Mouse (Mus musculus) intestine, embryonic 16.5 days (tissue): ENCODE results near the gene Rex1bd. TPM values are rescaled to one million over a fixed set of nuclear protein-coding genes. Genes with fewer than 3 reads are reported as not detected.

Experiments used
- ATAC-seq: fragments of 200-750 bp; cut with Nextera tagmentation; 2 replicates; pipeline ENCODE4 v1.8.0; 2017; ENCODE audit warnings: moderate TSS enrichment, moderate library complexity
- H3K27ac ChIP-seq: fragments of 300-500 bp; sonication (generic); 2 replicates; pipeline ENCODE4 v1.5.1; 2014; ENCODE audit warnings: mild to moderate bottlenecking, low read length
- H3K27me3 ChIP-seq: fragments of 300-500 bp; sonication (generic); replicated peaks from 2 replicates; pipeline ENCODE4 v1.6.1; 2014; ENCODE audit warnings: low read length, control low read depth, mixed read lengths; ENCODE audit not compliant: control insufficient read depth, insufficient read depth
- H3K36me3 ChIP-seq: fragments of 300-500 bp; sonication (generic); 2 replicates; pipeline ENCODE4 v1.6.1; 2014; ENCODE audit warnings: low read length, control low read depth; ENCODE audit not compliant: control insufficient read depth, insufficient read depth
- H3K4me1 ChIP-seq: fragments of 300-500 bp; sonication (generic); 2 replicates; pipeline ENCODE4 v1.6.1; 2014; ENCODE audit warnings: low read length, control low read depth, mixed read lengths; ENCODE audit not compliant: control insufficient read depth, insufficient read depth
- H3K4me2 ChIP-seq: fragments of 300-500 bp; sonication (generic); 2 replicates; pipeline ENCODE4 v1.6.1; 2014; ENCODE audit warnings: low read depth, low read length, control low read depth
- H3K4me3 ChIP-seq: fragments of 300-500 bp; sonication (generic); 2 replicates; pipeline ENCODE4 v1.5.1; 2014; ENCODE audit warnings: mild to moderate bottlenecking, low read length
- H3K9ac ChIP-seq: fragments of 300-500 bp; sonication (generic); 2 replicates; pipeline ENCODE4 v1.6.1; 2014; ENCODE audit warnings: low read depth, low read length
- H3K9me3 ChIP-seq: fragments of 300-500 bp; sonication (generic); 2 replicates; pipeline ENCODE4 v1.6.1; 2016; ENCODE audit warnings: low read length, control low read depth; ENCODE audit not compliant: control insufficient read depth
- WGBS: fragments of 180-500 bp; shearing (Covaris S2); extraction: QIAGEN DNeasy Blood & Tissue Kit; methylation state at CpG from one replicate; pipeline ENCODE4 v1.1.7; 2014; 5-methylcytosine and 5-hydroxymethylcytosine counted together
- polyA plus RNA-seq: library from polyadenylated mRNA; unstranded; fragments of >200 nt; fragmentation: Nextera tagmentation; extraction: Ambion mirVana; gene quantifications from 2 replicates; pipeline ENCODE4 v1.2.1, GENCODE M21; 2015

Gene Rex1bd
- polyA plus RNA-seq, 1 experiment from 2014 or later: 137 TPM

DNA sequence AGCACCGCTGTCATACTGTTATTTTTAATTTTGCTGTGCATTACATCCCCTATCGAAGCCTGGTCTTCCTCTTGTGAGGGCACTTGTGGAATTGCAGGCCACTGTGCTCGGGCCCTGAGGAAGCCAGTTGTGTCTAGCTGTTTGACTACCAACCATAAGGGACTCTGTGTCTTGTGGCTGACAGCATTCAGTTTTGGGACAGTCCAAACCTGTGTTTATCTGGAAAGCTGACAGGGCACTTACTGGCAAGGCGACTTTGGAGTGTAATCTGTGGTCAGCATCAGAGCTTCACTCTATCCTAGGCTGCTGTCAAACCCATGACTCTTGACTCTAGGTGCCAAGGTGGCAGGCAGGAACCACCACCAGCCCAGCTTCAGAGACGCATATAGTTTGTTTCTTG, 34.5 kb upstream of the Rex1bd start:
- H3K27ac ChIP-seq: peak overlapping the region; percentile 95; the same call in 1 of the 2 replicates
- no peak for ATAC-seq
- H3K4me1 ChIP-seq: peaks cover 41% of the 10 kb centered on the region
- H3K4me3 ChIP-seq: peak overlapping the region; percentile 83; the same call in 1 of the 2 replicates
- H3K9ac ChIP-seq: peak overlapping the region; percentile 93
- 0 out of 2 replicates have a peak, but pooled peaks cover 3% of the 10 kb centered on the region for H3K36me3 ChIP-seq
- no peaks in the 10 kb centered on the region for H3K9me3 ChIP-seq
- WGBS: 78% methylated on average over 5 of the region's 5 CpGs
- peak overlapping the region; percentile 93 for H3K4me2 ChIP-seq
- no peaks in the 10 kb centered on the region for H3K27me3 ChIP-seq

DNA sequence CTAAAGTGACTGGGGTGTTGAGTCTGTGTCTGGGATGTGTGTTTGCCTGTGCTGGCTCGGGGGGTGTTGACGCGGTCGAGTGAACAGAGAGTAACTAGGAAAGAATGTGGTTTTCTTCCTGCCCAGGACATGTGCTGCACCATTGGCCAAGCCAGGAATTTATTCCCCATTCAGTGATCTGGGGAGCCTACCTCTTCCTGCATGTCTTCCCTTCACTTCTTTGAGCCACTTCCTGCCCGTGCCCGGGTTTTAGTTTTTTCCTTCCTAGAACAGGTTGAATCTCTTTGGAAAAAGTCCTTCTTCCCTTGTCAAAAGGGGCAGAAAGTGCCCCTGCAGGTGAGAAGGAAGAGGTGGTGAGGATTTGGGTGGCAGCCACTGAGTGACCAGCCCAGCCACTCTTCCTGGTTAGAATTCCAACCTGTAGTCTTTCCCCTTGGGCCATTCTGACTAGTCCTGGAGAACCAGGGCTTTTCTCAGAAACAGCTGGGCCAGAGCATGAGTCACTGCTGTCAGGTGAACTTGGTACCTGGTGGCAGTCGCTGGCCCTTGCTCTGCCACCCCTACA, 34.0 kb upstream of the Rex1bd start:
- H3K4me2 ChIP-seq: peak overlapping the region; percentile 93
- H3K9ac ChIP-seq: peak overlapping the region; percentile 93
- no peak for ATAC-seq
- H3K4me1 ChIP-seq: peaks cover 41% of the 10 kb centered on the region
- no peaks in the 10 kb centered on the region for H3K9me3 ChIP-seq
- WGBS: 28% methylated on average over 7 of the region's 7 CpGs
- H3K36me3 ChIP-seq: peaks cover 5% of the 10 kb centered on the region; the same call in 1 of the 2 replicates
- peak overlapping the region; percentile 95 for H3K27ac ChIP-seq
- no peaks in the 10 kb centered on the region for H3K27me3 ChIP-seq
- peak overlapping the region; percentile 83 for H3K4me3 ChIP-seq

DNA sequence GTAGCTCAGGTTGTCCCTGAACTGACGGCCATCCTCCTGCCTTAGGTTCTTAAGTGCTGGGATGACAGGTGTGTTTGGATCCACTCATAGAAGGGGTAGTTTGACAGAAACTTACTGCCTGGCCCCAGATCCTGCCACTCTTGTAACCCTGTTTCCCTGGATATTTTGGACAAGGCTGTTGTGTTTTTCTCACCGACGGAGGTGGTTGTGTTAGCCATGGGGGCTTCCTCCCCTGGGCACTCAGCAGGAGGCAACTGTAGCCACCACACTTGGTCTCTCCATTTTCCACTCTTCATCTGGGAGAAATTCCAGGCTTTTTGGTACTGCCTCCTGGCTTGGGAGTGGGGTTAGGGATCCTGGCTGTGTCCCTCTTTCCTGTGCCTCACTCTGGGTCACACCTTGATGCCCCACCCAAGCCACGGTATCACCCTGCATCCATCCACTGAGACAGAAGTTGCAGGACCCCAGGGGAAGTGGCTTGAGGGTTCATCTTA, 33.5 kb upstream of the Rex1bd start:
- Histone ChIP-seq H3K4me3 (peak overlapping the region; percentile 83), H3K36me3 (peaks cover 8% of the 10 kb centered on the region), H3K27me3 (no peaks in the 10 kb centered on the region), H3K9ac (peak overlapping the region; percentile 93), H3K27ac (peak overlapping the region; percentile 95), H3K9me3 (no peaks in the 10 kb centered on the region), H3K4me2 (peak overlapping the region; percentile 93), H3K4me1 (peaks cover 41% of the 10 kb centered on the region)
- ATAC-seq: no peak
- 8% methylated on average over 4 of the region's 4 CpGs for whole genome bisulfite sequencing

DNA sequence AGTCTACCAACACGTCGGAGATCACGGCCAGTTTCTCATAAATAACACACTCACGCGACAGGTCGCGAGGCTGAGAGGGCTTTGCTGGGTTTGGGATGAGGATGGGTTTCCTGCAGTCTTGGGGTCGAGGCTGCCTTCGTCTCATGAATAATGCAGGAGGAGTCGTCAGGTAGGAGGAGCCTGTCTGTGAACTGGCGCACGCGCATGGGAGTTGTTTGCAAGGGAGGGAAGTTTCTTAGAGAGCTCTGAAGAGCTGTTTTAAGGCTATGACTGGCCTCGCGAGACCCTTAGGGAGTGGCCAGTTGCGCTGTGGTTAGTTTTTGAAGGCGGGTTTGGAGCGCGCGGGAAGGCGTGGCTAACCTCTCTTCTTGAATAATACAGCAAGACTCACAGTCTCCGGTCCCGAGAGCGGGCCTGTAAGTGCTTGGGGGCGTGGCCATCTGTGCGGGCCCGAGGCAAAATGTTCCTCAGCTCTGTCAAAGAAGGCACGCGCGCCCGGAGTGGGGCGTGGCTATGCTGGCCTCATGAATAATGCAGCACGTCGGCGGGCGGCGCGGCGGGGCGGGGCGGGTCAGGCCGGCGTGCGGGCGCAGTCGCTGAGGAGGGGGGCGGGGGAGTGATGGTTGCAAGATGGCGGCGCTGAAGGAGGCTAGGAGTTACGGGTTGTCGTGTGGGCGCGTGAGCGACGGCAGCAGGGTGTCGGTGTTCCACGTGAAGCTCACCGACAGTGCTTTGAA, 32.7 kb upstream of the Rex1bd start, which contains the start of gene Ell:
TSS of gene Ell (plus strand) at position 381 of the 737 bp plus-strand sequence.
- ATAC-seq: peak; percentile 91
- peak within 1 kb of the TSS; percentile 95 for H3K27ac ChIP-seq
- H3K9me3 ChIP-seq: no peaks in the 10 kb centered on the region
- peak within 1 kb of the TSS; percentile 83 for H3K4me3 ChIP-seq
- H3K4me2 ChIP-seq: peak within 1 kb of the TSS; percentile 93
- H3K27me3 ChIP-seq: no peaks in the 10 kb centered on the region
- H3K4me1 ChIP-seq: peaks cover 37% of the 10 kb centered on the region
- H3K36me3 ChIP-seq: peaks cover 10% of the 10 kb centered on the region
- H3K9ac ChIP-seq: peak within 1 kb of the TSS; percentile 93
- WGBS: under 1% methylated on average over 58 of the region's 58 CpGs

DNA sequence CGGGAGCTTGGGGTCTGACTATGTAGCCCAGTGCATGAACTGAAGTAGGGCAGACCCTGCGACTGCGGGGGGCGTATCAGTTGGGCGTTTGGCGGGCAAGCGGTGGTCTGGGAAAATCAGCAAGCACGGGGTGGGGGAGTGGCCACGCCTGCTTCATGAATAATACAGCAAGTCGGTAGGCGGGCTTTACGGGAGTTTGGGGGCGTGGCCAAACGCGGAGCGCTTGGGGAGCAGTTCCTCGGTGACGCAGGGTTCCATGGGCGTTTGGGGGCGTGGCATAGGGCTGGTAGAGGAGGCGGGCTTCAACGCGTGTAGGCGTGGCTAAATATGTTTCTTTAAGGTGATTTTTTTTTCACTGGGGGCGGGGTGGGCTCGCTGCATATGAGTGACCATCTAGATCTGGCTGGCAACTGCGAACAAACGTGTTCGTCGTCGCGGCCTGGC, 32.1 kb upstream of the Rex1bd start:
- no peaks in the 10 kb centered on the region for H3K27me3 ChIP-seq
- peak overlapping the region; percentile 93 for H3K4me2 ChIP-seq
- H3K4me3 ChIP-seq: peak overlapping the region; percentile 83
- peaks cover 31% of the 10 kb centered on the region for H3K4me1 ChIP-seq
- H3K9me3 ChIP-seq: no peaks in the 10 kb centered on the region
- H3K27ac ChIP-seq: peak overlapping the region; percentile 95
- peak overlapping the region; percentile 71 for H3K9ac ChIP-seq
- peaks cover 11% of the 10 kb centered on the region for H3K36me3 ChIP-seq
- under 1% methylated on average over 32 of the region's 32 CpGs for WGBS
- ATAC-seq: peak; percentile 71

DNA sequence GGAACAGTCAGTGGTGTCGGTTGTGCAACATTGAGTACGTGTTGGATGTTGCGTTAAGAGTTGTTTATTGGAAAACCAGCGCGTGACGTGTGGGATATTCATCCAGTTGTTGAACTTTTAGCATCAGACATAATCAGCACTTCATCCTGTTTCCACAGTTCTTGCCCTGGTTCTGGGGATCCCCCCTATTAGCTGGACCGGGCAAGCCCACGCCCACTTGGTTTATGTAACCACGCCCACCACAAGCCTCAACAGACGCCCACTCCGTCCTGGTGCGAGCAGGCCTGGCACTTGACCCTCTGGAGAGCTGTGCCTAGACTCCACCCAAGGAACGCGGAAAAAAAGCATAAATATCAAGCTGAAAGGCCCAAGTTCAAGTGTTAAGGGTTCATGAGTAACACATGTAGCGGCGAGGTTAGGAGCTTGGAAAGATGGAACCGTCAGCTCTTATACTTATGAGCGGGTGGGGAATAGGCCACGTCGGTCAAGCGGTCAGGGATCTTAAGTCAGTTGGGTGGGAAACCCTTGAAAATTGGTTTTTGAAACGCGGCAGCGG, 31.6 kb upstream of the Rex1bd start:
- peak overlapping the region; percentile 83 for H3K4me3 ChIP-seq
- peak overlapping the region; percentile 71 for H3K9ac ChIP-seq
- H3K27ac ChIP-seq: peak overlapping the region; percentile 87
- peak; percentile 26 for ATAC-seq
- peak overlapping the region; percentile 93 for H3K4me2 ChIP-seq
- WGBS: 10% methylated on average over 24 of the region's 24 CpGs
- peaks cover 11% of the 10 kb centered on the region for H3K36me3 ChIP-seq
- H3K4me1 ChIP-seq: peaks cover 27% of the 10 kb centered on the region
- H3K9me3 ChIP-seq: no peaks in the 10 kb centered on the region
- no peaks in the 10 kb centered on the region for H3K27me3 ChIP-seq

DNA sequence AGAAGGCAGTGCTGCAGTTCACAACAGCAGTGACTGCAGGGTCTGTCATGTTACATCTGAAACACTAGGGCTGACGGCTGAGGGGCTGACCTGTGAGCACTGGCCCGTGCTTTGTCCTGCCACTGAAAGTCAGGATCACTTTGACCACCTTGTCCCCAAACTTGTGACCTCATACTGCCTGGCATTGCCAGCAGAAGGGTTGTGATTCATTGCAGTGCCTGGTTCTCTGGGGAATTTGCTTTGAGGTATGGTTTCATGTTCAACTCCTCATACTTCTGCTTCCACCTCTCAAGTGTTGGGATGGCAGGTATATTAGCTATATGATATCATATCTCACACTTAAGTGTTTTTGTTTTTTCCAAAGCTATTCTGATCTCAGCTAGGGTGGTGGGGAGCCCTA, 29.1 kb upstream of the Rex1bd start:
- Histone ChIP-seq H3K4me2 (no peak overlapping the region), H3K9me3 (no peaks in the 10 kb centered on the region), H3K4me1 (peaks cover 13% of the 10 kb centered on the region), H3K4me3 (no peak overlapping the region), H3K9ac (no peak overlapping the region), H3K27me3 (no peaks in the 10 kb centered on the region), H3K27ac (no peak overlapping the region), H3K36me3 (peaks cover 23% of the 10 kb centered on the region)
- no peak for ATAC-seq
- WGBS: 91% methylated on average over 2 of the region's 2 CpGs

DNA sequence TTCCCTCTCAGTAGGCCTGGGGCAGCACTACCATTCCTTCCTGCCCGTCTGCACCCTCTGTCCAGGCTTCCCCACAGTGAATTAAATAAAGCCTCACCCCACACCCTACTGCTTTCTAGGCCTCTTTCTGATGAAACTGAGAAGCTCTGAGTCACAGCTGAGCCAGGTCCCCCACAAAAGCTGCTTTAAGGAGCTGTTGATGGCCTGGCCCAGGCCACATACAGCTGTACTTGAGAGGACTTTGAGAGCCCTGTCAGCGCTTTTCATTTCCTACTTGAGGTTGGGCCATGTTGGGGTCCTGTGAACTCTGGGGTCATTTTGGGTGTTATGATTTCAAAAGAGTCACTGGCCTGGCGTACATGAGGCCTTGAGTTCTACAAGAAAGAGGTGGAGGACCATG, 28.7 kb upstream of the Rex1bd start:
- 91% methylated on average over 3 of the region's 3 CpGs for WGBS
- H3K4me3 ChIP-seq: no peak overlapping the region
- H3K27me3 ChIP-seq: no peaks in the 10 kb centered on the region
- H3K4me2 ChIP-seq: no peak overlapping the region
- H3K4me1 ChIP-seq: peaks cover 8% of the 10 kb centered on the region
- H3K36me3 ChIP-seq: peaks cover 25% of the 10 kb centered on the region
- H3K9me3 ChIP-seq: no peaks in the 10 kb centered on the region
- H3K9ac ChIP-seq: no peak overlapping the region
- no peak overlapping the region for H3K27ac ChIP-seq
- no peak for ATAC-seq

DNA sequence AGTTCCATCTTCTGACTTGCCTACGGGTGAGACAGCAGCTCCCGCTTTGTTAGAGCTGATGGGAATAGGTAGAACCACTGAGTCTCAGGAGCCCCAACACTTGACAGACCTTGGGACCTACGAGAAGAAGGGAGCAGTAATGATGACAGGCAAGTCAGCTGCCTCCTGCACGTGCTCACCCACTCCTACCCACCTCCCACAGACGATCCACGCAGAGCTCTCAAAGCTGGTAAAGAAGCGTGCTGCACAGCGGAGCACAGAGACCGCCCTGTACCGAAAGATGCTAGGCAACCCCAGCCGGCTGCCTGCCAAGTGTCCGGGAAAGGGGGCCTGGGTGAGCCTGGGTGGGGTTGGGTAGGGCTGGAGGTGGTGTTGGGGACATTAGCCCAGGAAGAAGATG, 27.7 kb upstream of the Rex1bd start:
- WGBS: 93% methylated on average over 12 of the region's 12 CpGs
- Histone ChIP-seq H3K27ac (no peak overlapping the region), H3K9me3 (no peaks in the 10 kb centered on the region), H3K27me3 (no peaks in the 10 kb centered on the region), H3K4me1 (peaks cover 12% of the 10 kb centered on the region), H3K9ac (no peak overlapping the region), H3K4me2 (no peak overlapping the region), H3K4me3 (no peak overlapping the region), H3K36me3 (peaks cover 29% of the 10 kb centered on the region)
- no peak for ATAC-seq
